Mouse (Mus musculus): ENCODE data around the gene Chpf. TPM values are rescaled to one million over a fixed set of nuclear protein-coding genes. Genes with fewer than 3 reads are reported as not detected.

The Chpf gene
- polyA plus RNA-seq, 1 experiment, result 40.2 TPM

GRCm38 (mm10) chr1:75487040-75487404 is 7.9 kb upstream of the Chpf start:
- Histone ChIP-seq H3K27me3 (ENCODE audit: control insufficient read depth, insufficient read depth, low read length) (peaks cover 14% of the 10 kb centered on the region; the same call in 1 of the 2 replicates), H3K4me3 (ENCODE audit: low read depth, low read length) (peak overlapping the region; percentile 69), H3K36me3 (ENCODE audit: control insufficient read depth, insufficient read depth, low read length) (no peaks in the 10 kb centered on the region), H3K4me1 (ENCODE audit: control insufficient read depth, insufficient read depth, insufficient read length, low read length) (peaks cover 7% of the 10 kb centered on the region), H3K27ac (ENCODE audit: insufficient read depth, low read depth, low read length) (no peak overlapping the region)
- WGBS, result 5% methylated on average over 13 of the region's 13 CpGs
- TF ChIP-seq CTCF (IDR thresholded peaks at IDR 0.05; ENCODE audit: extremely low read depth, insufficient read length, insufficient replicate concordance, low read depth, low read length), result no peak
- TF ChIP-seq POLR2A (IDR thresholded peaks at IDR 0.05; ENCODE audit: low read depth, low read length), result no peak

- Histone ChIP-seq H3K4me3 (ENCODE audit: low read depth, low read length) (0 out of 2 replicates have a peak overlapping the region, but pooled peaks have one; percentile 69), H3K4me1 (ENCODE audit: control insufficient read depth, insufficient read depth, insufficient read length, low read length) (peaks cover 7% of the 10 kb centered on the region), H3K36me3 (ENCODE audit: control insufficient read depth, insufficient read depth, low read length) (no peaks in the 10 kb centered on the region), H3K27me3 (ENCODE audit: control insufficient read depth, insufficient read depth, low read length) (peaks cover 14% of the 10 kb centered on the region; the same call in 1 of the 2 replicates), H3K27ac (ENCODE audit: insufficient read depth, low read depth, low read length) (no peak overlapping the region)
- 16% methylated on average over 24 of the region's 24 CpGs for WGBS
- TF ChIP-seq POLR2A (IDR thresholded peaks at IDR 0.05; ENCODE audit: low read depth, low read length), result no peak
- TF ChIP-seq CTCF (IDR thresholded peaks at IDR 0.05; ENCODE audit: extremely low read depth, insufficient read length, insufficient replicate concordance, low read depth, low read length), result no peak
Measured at GRCm38 (mm10) chr1:75486561-75486960, 7.5 kb upstream of the Chpf start.

- no peak overlapping the region for H3K4me3 ChIP-seq (ENCODE audit: low read depth, low read length)
- 85% methylated on average over 7 of the region's 7 CpGs for WGBS
- peaks cover 2% of the 10 kb centered on the region; the same call in 1 of the 2 replicates for H3K27me3 ChIP-seq (ENCODE audit: control insufficient read depth, insufficient read depth, low read length)
- TF ChIP-seq POLR2A (IDR thresholded peaks at IDR 0.05; ENCODE audit: low read depth, low read length) (no peak), CTCF (IDR thresholded peaks at IDR 0.05; ENCODE audit: extremely low read depth, insufficient read length, insufficient replicate concordance, low read depth, low read length) (no peak)
- peaks cover 13% of the 10 kb centered on the region for H3K4me1 ChIP-seq (ENCODE audit: control insufficient read depth, insufficient read depth, insufficient read length, low read length)
- no peak overlapping the region for H3K27ac ChIP-seq (ENCODE audit: insufficient read depth, low read depth, low read length)
- 0 out of 2 replicates have a peak, but pooled peaks cover 4% of the 10 kb centered on the region for H3K36me3 ChIP-seq (ENCODE audit: control insufficient read depth, insufficient read depth, low read length)
Measured at GRCm38 (mm10) chr1:75480735-75481134, 1.6 kb upstream of the Chpf start.

GRCm38 (mm10) chr1:75480036-75480435 is 929 bp upstream of the Chpf start:
- H3K4me3 ChIP-seq (ENCODE audit: low read depth, low read length), result no peak overlapping the region
- no peak overlapping the region for H3K27ac ChIP-seq (ENCODE audit: insufficient read depth, low read depth, low read length)
- peaks cover 2% of the 10 kb centered on the region; the same call in 1 of the 2 replicates for H3K27me3 ChIP-seq (ENCODE audit: control insufficient read depth, insufficient read depth, low read length)
- TF ChIP-seq POLR2A (IDR thresholded peaks at IDR 0.05; ENCODE audit: low read depth, low read length) (no peak), CTCF (IDR thresholded peaks at IDR 0.05; ENCODE audit: extremely low read depth, insufficient read length, insufficient replicate concordance, low read depth, low read length) (no peak)
- WGBS, result 27% methylated on average over 13 of the region's 13 CpGs
- peaks cover 13% of the 10 kb centered on the region for H3K4me1 ChIP-seq (ENCODE audit: control insufficient read depth, insufficient read depth, insufficient read length, low read length)
- H3K36me3 ChIP-seq (ENCODE audit: control insufficient read depth, insufficient read depth, low read length), result peaks cover 7% of the 10 kb centered on the region; the same call in 1 of the 2 replicates

- Histone ChIP-seq H3K4me3 (ENCODE audit: low read depth, low read length) (peak overlapping the region; percentile 88), H3K36me3 (ENCODE audit: control insufficient read depth, insufficient read depth, low read length) (peaks cover 10% of the 10 kb centered on the region; the same call in 1 of the 2 replicates), H3K27ac (ENCODE audit: insufficient read depth, low read depth, low read length) (no peak overlapping the region), H3K4me1 (ENCODE audit: control insufficient read depth, insufficient read depth, insufficient read length, low read length) (peaks cover 13% of the 10 kb centered on the region), H3K27me3 (ENCODE audit: control insufficient read depth, insufficient read depth, low read length) (peaks cover 2% of the 10 kb centered on the region; the same call in 1 of the 2 replicates)
- no peak for TF ChIP-seq CTCF (IDR thresholded peaks at IDR 0.05; ENCODE audit: extremely low read depth, insufficient read length, insufficient replicate concordance, low read depth, low read length)
- no peak for TF ChIP-seq POLR2A (IDR thresholded peaks at IDR 0.05; ENCODE audit: low read depth, low read length)
- 2% methylated on average over 24 of the region's 24 CpGs for WGBS
Measured at GRCm38 (mm10) chr1:75479635-75479989, 505 bp upstream of the Chpf start.

GRCm38 (mm10) chr1:75478497-75478896 is 610 bp downstream of the Chpf start:
- H3K27me3 ChIP-seq (ENCODE audit: control insufficient read depth, insufficient read depth, low read length), result peaks cover 2% of the 10 kb centered on the region; the same call in 1 of the 2 replicates
- TF ChIP-seq CTCF (IDR thresholded peaks at IDR 0.05; ENCODE audit: extremely low read depth, insufficient read length, insufficient replicate concordance, low read depth, low read length) (no peak), POLR2A (IDR thresholded peaks at IDR 0.05; ENCODE audit: low read depth, low read length) (no peak)
- H3K4me1 ChIP-seq (ENCODE audit: control insufficient read depth, insufficient read depth, insufficient read length, low read length), result peaks cover 13% of the 10 kb centered on the region
- peaks cover 13% of the 10 kb centered on the region; the same call in 1 of the 2 replicates for H3K36me3 ChIP-seq (ENCODE audit: control insufficient read depth, insufficient read depth, low read length)
- 1% methylated on average over 25 of the region's 25 CpGs for WGBS
- H3K4me3 ChIP-seq (ENCODE audit: low read depth, low read length), result peak overlapping the region; percentile 88
- H3K27ac ChIP-seq (ENCODE audit: insufficient read depth, low read depth, low read length), result peak overlapping the region; percentile 63; the same call in 1 of the 2 replicates

- Histone ChIP-seq H3K36me3 (ENCODE audit: control insufficient read depth, insufficient read depth, low read length) (peaks cover 13% of the 10 kb centered on the region; the same call in 1 of the 2 replicates), H3K4me3 (ENCODE audit: low read depth, low read length) (no peak overlapping the region), H3K27me3 (ENCODE audit: control insufficient read depth, insufficient read depth, low read length) (peaks cover 2% of the 10 kb centered on the region; the same call in 1 of the 2 replicates), H3K27ac (ENCODE audit: insufficient read depth, low read depth, low read length) (no peak overlapping the region), H3K4me1 (ENCODE audit: control insufficient read depth, insufficient read depth, insufficient read length, low read length) (peaks cover 13% of the 10 kb centered on the region)
- 42% methylated on average over 3 of the region's 3 CpGs for WGBS
- TF ChIP-seq POLR2A (IDR thresholded peaks at IDR 0.05; ENCODE audit: low read depth, low read length), result no peak
- TF ChIP-seq CTCF (IDR thresholded peaks at IDR 0.05; ENCODE audit: extremely low read depth, insufficient read length, insufficient replicate concordance, low read depth, low read length), result no peak
Measured at GRCm38 (mm10) chr1:75477966-75478290, 1.2 kb downstream of the Chpf start.
